Mouse (Mus musculus) kidney, adult 2 months (tissue): ENCODE results near the gene Sptssa.

Experiments used
- CTCF ChIP-seq: fragments of 200-500 bp; conservative IDR thresholded peaks from 2 replicates; pipeline ENCODE4 v1.5.1; 2011; ENCODE audit warnings: low read depth, mild to moderate bottlenecking, control low read depth, low read length, moderate library complexity, mixed read lengths; ENCODE audit not compliant: insufficient read depth, insufficient read length
- POLR2A ChIP-seq: fragments of 200-500 bp; IDR thresholded peaks from one replicate; pipeline ENCODE4 v1.6.1; 2011; ENCODE audit warnings: low read depth, low read length, control low read depth

GRCm38 (mm10) chr12:54644947-54645346, 11.4 kb downstream of the Sptssa start:
- TF ChIP-seq POLR2A, result no peak
- TF ChIP-seq CTCF, result no peak
